Mouse (Mus musculus): ENCODE measurements around the gene Gm2237.
"Not testable (repeated sequence)": the region's sequence is repeated elsewhere in the genome, so short reads cannot be mapped to it uniquely, and the experiment has no call there.

Gm2237 gene

GRCm38 (mm10) chr14:19584804-19585667, at the start of gene Gm2237:
TSS of gene Gm2237 (minus strand) at chr14:19585135.
- peak; percentile 25 for DNase-seq (ENCODE audit: low spot score)

- not testable (repeated sequence) for DNase-seq (ENCODE audit: low spot score)
These were observed 17.5 kb upstream of the Gm2237 start, which contains the start of gene Gm5458 for GRCm38 (mm10) chr14:19602481-19602880. TSS of gene Gm5458 (minus strand) at chr14:19602581.

- not testable (repeated sequence) for DNase-seq (ENCODE audit: low spot score)
These were observed 35.1 kb downstream of the Gm2237 start, which contains the start of gene Gm2244 for GRCm38 (mm10) chr14:19549863-19550262. TSS of gene Gm2244 (minus strand) at chr14:19549963.
